Mouse (Mus musculus) MEL (cell line): ENCODE measurements around the gene Foxn3. TPM values are rescaled to one million over a fixed set of nuclear protein-coding genes. Genes with fewer than 3 reads are reported as not detected.

ENCODE experiments used
- DNase-seq: peaks from one replicate; pipeline ENCODE4 v3.0.0; 2011; ENCODE audit warnings: low read depth, low spot score
- H3K27ac ChIP-seq: 2 replicates; pipeline ENCODE4 v1.5.1; 2012; ENCODE audit warnings: low read depth, mild to moderate bottlenecking, control low read depth, low read length, moderate library complexity; ENCODE audit not compliant: control insufficient read depth
- H3K27me3 ChIP-seq, 2 experiments: fragments of 150-350 bp in 1 of 2; sonication (generic) in 1 of 2; 2 replicates each; pipeline ENCODE4 v1.6.1; 2012; ENCODE audit warnings: low read length in 2 of 2, mild to moderate bottlenecking in 2 of 2, improper control_type of control experiment in 1 of 2, moderate library complexity in 1 of 2; ENCODE audit not compliant: insufficient read depth in 2 of 2, control insufficient read depth in 1 of 2
- H3K36me3 ChIP-seq, 2 experiments: 2 replicates each; pipeline ENCODE4 v1.6.1; 2012 to 2014; ENCODE audit warnings: low read length in 2 of 2, improper control_type of control experiment in 1 of 2, inconsistent platforms in 1 of 2, mild to moderate bottlenecking in 1 of 2; ENCODE audit not compliant: insufficient read depth in 2 of 2, control insufficient read depth in 1 of 2
- H3K4me1 ChIP-seq, 2 experiments: fragments of 150-350 bp in 1 of 2; sonication (generic) in 1 of 2; 2 replicates each; pipeline ENCODE4 v1.6.1; 2012; ENCODE audit warnings: low read length in 2 of 2, improper control_type of control experiment in 1 of 2, mild to moderate bottlenecking in 1 of 2; ENCODE audit not compliant: insufficient read depth in 2 of 2, control insufficient read depth in 1 of 2
- H3K4me3 ChIP-seq, 2 experiments: fragments of 150-350 bp in 1 of 2; sonication (generic) in 1 of 2; 2 replicates each; pipeline ENCODE4 v1.5.1; 2012; ENCODE audit warnings: low read depth in 2 of 2, low read length in 2 of 2, mild to moderate bottlenecking in 2 of 2, moderate library complexity in 2 of 2, control low read depth in 1 of 2, improper control_type of control experiment in 1 of 2; ENCODE audit not compliant: control insufficient read depth in 1 of 2, insufficient read depth in 1 of 2
- H3K79me2 ChIP-seq: 2 replicates; pipeline ENCODE4 v1.6.1; 2012; ENCODE audit warnings: mild to moderate bottlenecking, low read length, moderate library complexity; ENCODE audit not compliant: control insufficient read depth, poor library complexity, insufficient read depth
- H3K9ac ChIP-seq: 2 replicates; pipeline ENCODE4 v1.6.1; 2012; ENCODE audit warnings: low read depth, mild to moderate bottlenecking, control low read depth, low read length, moderate library complexity; ENCODE audit not compliant: control insufficient read depth, poor library complexity, severe bottlenecking
- H3K9me3 ChIP-seq: fragments of 150-350 bp; sonication (generic); replicated peaks from 2 replicates; pipeline ENCODE4 v1.6.1; 2012; ENCODE audit warnings: mild to moderate bottlenecking, low read length, improper control_type of control experiment, moderate library complexity; ENCODE audit not compliant: insufficient read depth
- BHLHE40 ChIP-seq: IDR thresholded peaks from 2 replicates; pipeline ENCODE4 v1.6.1; 2012; ENCODE audit warnings: low read depth, mild to moderate bottlenecking, inconsistent platforms, low read length, improper control_type of control experiment, borderline replicate concordance
- CHD1 ChIP-seq: IDR thresholded peaks from 2 replicates; pipeline ENCODE4 v1.6.1; 2012; ENCODE audit warnings: low read depth, mild to moderate bottlenecking, inconsistent platforms, low read length, improper control_type of control experiment
- CTCF ChIP-seq, 3 experiments: IDR thresholded peaks in 2 of 3; conservative IDR thresholded peaks in 1 of 3; 2 replicates each; pipeline ENCODE4 v1.5.1; 2011 to 2012; ENCODE audit warnings: low read length in 3 of 3, low read depth in 2 of 3, mild to moderate bottlenecking in 2 of 3, improper control_type of control experiment in 1 of 3, inconsistent platforms in 1 of 3, mixed read lengths in 1 of 3, moderate library complexity in 1 of 3; ENCODE audit not compliant: control insufficient read depth in 1 of 3, insufficient read depth in 1 of 3, poor library complexity in 1 of 3, severe bottlenecking in 1 of 3
- E2F4 ChIP-seq: IDR thresholded peaks from 2 replicates; pipeline ENCODE4 v1.6.1; 2011; ENCODE audit warnings: low read depth, low read length, improper control_type of control experiment, borderline replicate concordance
- ELF1 ChIP-seq: IDR thresholded peaks from 2 replicates; pipeline ENCODE4 v1.6.1; 2014; ENCODE audit warnings: low read depth, mild to moderate bottlenecking, inconsistent platforms, low read length, improper control_type of control experiment, moderate library complexity
- EP300 ChIP-seq, 2 experiments: IDR thresholded peaks; 2 replicates each; pipeline ENCODE4 v1.6.1; 2011; ENCODE audit warnings: improper control_type of control experiment in 2 of 2, low read length in 2 of 2, low read depth in 1 of 2, mild to moderate bottlenecking in 1 of 2
- GABPA ChIP-seq: IDR thresholded peaks from 2 replicates; pipeline ENCODE4 v1.6.1; 2012; ENCODE audit warnings: low read depth, mild to moderate bottlenecking, inconsistent platforms, low read length, improper control_type of control experiment, moderate library complexity
- GATA1 ChIP-seq: IDR thresholded peaks from 2 replicates; pipeline ENCODE4 v1.6.1; 2011; ENCODE audit warnings: low read depth, low read length, improper control_type of control experiment
- JUND ChIP-seq: IDR thresholded peaks from 2 replicates; pipeline ENCODE4 v1.6.1; 2011; ENCODE audit warnings: low read depth, mild to moderate bottlenecking, improper control_type of control experiment, low read length
- KAT2A ChIP-seq: conservative IDR thresholded peaks from 2 replicates; pipeline ENCODE4 v1.6.1; 2012; ENCODE audit warnings: low read depth, low read length, improper control_type of control experiment, inconsistent platforms
- MAFK ChIP-seq: IDR thresholded peaks from 2 replicates; pipeline ENCODE4 v1.6.1; 2011; ENCODE audit warnings: low read depth, mild to moderate bottlenecking, low read length, improper control_type of control experiment, borderline replicate concordance
- MAX ChIP-seq: IDR thresholded peaks from 2 replicates; pipeline ENCODE4 v1.6.1; 2011; ENCODE audit warnings: low read length, improper control_type of control experiment
- MAZ ChIP-seq: IDR thresholded peaks from 2 replicates; pipeline ENCODE4 v1.6.1; 2012; ENCODE audit warnings: low read depth, mild to moderate bottlenecking, inconsistent platforms, low read length, improper control_type of control experiment
- MYB ChIP-seq: IDR thresholded peaks from 2 replicates; pipeline ENCODE4 v1.6.1; 2011; ENCODE audit warnings: mild to moderate bottlenecking, low read depth, low read length, improper control_type of control experiment
- NRF1 ChIP-seq: IDR thresholded peaks from 2 replicates; pipeline ENCODE4 v1.6.1; 2014; ENCODE audit warnings: low read depth, mild to moderate bottlenecking, inconsistent platforms, low read length, improper control_type of control experiment, moderate library complexity; ENCODE audit not compliant: poor library complexity, insufficient read depth, severe bottlenecking
- POLR2AphosphoS2 ChIP-seq: IDR thresholded peaks from 2 replicates; pipeline ENCODE4 v1.6.1; 2011; ENCODE audit warnings: low read length, improper control_type of control experiment
- RCOR1 ChIP-seq: IDR thresholded peaks from 2 replicates; pipeline ENCODE4 v1.6.1; 2012; ENCODE audit warnings: low read depth, mild to moderate bottlenecking, inconsistent platforms, low read length, improper control_type of control experiment
- SIN3A ChIP-seq: IDR thresholded peaks from 2 replicates; pipeline ENCODE4 v1.6.1; 2012; ENCODE audit warnings: low read length, improper control_type of control experiment, inconsistent platforms
- SMC3 ChIP-seq: IDR thresholded peaks from 2 replicates; pipeline ENCODE4 v1.6.1; 2011; ENCODE audit warnings: low read depth, low read length, improper control_type of control experiment
- TCF12 ChIP-seq: IDR thresholded peaks from 2 replicates; pipeline ENCODE4 v1.6.1; 2014; ENCODE audit warnings: low read depth, mild to moderate bottlenecking, inconsistent platforms, low read length, improper control_type of control experiment, moderate library complexity
- UBTF ChIP-seq: IDR thresholded peaks from 2 replicates; pipeline ENCODE4 v1.6.1; 2012; ENCODE audit warnings: low read depth, mild to moderate bottlenecking, inconsistent platforms, low read length, improper control_type of control experiment, moderate library complexity, borderline replicate concordance; ENCODE audit not compliant: insufficient read depth
- ZC3H11A ChIP-seq: IDR thresholded peaks from 2 replicates; pipeline ENCODE4 v1.6.1; 2012; ENCODE audit warnings: low read depth, mild to moderate bottlenecking, inconsistent platforms, low read length, improper control_type of control experiment
- ZMIZ1 ChIP-seq: IDR thresholded peaks from 2 replicates; pipeline ENCODE4 v1.6.1; 2012; ENCODE audit warnings: low read depth, mild to moderate bottlenecking, inconsistent platforms, low read length, improper control_type of control experiment, moderate library complexity
- ZNF384 ChIP-seq: IDR thresholded peaks from 2 replicates; pipeline ENCODE4 v1.6.1; 2012; ENCODE audit warnings: low read depth, mild to moderate bottlenecking, inconsistent platforms, low read length, improper control_type of control experiment
- polyA plus RNA-seq, 2 experiments: library from polyadenylated mRNA; stranded (reverse) in 1 of 2; unstranded in 1 of 2; fragments of >175 nt in 1 of 2; fragments of >200 nt in 1 of 2; gene quantifications; 2 replicates each; pipeline versions ENCODE4 v1.2.1 to v1.2.4; 2012; ENCODE audit warnings: low replicate concordance in 2 of 2, low read depth in 1 of 2; ENCODE audit not compliant: insufficient read length in 2 of 2, insufficient read depth in 1 of 2, missing spikeins in 1 of 2
- total RNA-seq: library from RNA; depleted of rRNA; stranded (reverse); fragments of 300-350 nt; gene quantifications from 2 replicates; pipeline ENCODE4 v1.2.3, GENCODE M21; 2012

Gene Foxn3
- total and polyA plus RNA-seq, 3 experiments, result 15.5 to 22.8 TPM; not detected in 1

GRCm38 (mm10) chr12:99418476-99419395 is 144.6 kb downstream of the Foxn3 start:
- Histone ChIP-seq H3K9me3 (no peaks in the 10 kb centered on the region), H3K4me3 (no peak overlapping the region), H3K36me3 (no peaks in the 10 kb centered on the region; a peak in 1 of 4 replicates), H3K4me1 (no peaks in the 10 kb centered on the region), H3K27ac (no peak overlapping the region), H3K9ac (no peak overlapping the region), H3K27me3 (no peaks in the 10 kb centered on the region), H3K79me2 (no peaks in the 10 kb centered on the region)
- no peak for DNase-seq
- TF ChIP-seq BHLHE40 (no peak), MYB (no peak), RCOR1 (no peak), ELF1 (no peak), SMC3 (no peak), ZNF384 (peak; percentile 52), JUND (no peak), UBTF (no peak), MAX (no peak), CTCF (IDR thresholded peaks at IDR 0.05 in 2 of 3, conservative IDR thresholded peaks at IDR 0.05 in 1 of 3; ENCODE audit: control insufficient read depth in 1 of 3, insufficient read depth in 1 of 3, low read depth in 2 of 3, low read length in 3 of 3, poor library complexity in 1 of 3, severe bottlenecking in 1 of 3) (no peak), NRF1 (no peak), SIN3A (no peak), GATA1 (0 out of 2 replicates have a peak, but pooled peaks have one; percentile 19)

GRCm38 (mm10) chr12:99417885-99418284 is 145.5 kb downstream of the Foxn3 start:
- no peak for TF ChIP-seq ZC3H11A
- no peak for TF ChIP-seq MAZ
- no peak for TF ChIP-seq EP300 (IDR thresholded peaks at IDR 0.05; ENCODE audit: low read depth in 1 of 2, low read length in 2 of 2)
- TF ChIP-seq KAT2A, result no peak
- TF ChIP-seq POLR2AphosphoS2, result no peak
- no peak for TF ChIP-seq MAX
- no peak for TF ChIP-seq CTCF (IDR thresholded peaks at IDR 0.05 in 2 of 3, conservative IDR thresholded peaks at IDR 0.05 in 1 of 3; ENCODE audit: control insufficient read depth in 1 of 3, insufficient read depth in 1 of 3, low read depth in 2 of 3, low read length in 3 of 3, poor library complexity in 1 of 3, severe bottlenecking in 1 of 3)
- no peak for TF ChIP-seq E2F4
- no peak for TF ChIP-seq ZNF384
- TF ChIP-seq TCF12, result no peak
- TF ChIP-seq ZMIZ1, result no peak
- no peak for TF ChIP-seq ELF1
- TF ChIP-seq CHD1, result no peak
- no peak for TF ChIP-seq GATA1
- no peak for TF ChIP-seq GABPA
- TF ChIP-seq MAFK, result no peak
- TF ChIP-seq, all 39 proteins: peak for 0
- no peaks in the 10 kb centered on the region; a peak in 1 of 4 replicates for H3K36me3 ChIP-seq

More at GRCm38 (mm10) chr12:99417885-99418284, 145.5 kb downstream of the Foxn3 start:
- Histone ChIP-seq H3K79me2 (no peaks in the 10 kb centered on the region), H3K9ac (no peak overlapping the region), H3K4me3 (no peak overlapping the region), H3K27ac (no peak overlapping the region), H3K4me1 (no peaks in the 10 kb centered on the region), H3K27me3 (no peaks in the 10 kb centered on the region), H3K9me3 (no peaks in the 10 kb centered on the region)
- DNase-seq, result no peak
